Mouse (Mus musculus): ENCODE measurements around the gene Dpp6. TPM values are rescaled to one million over a fixed set of nuclear protein-coding genes. Genes with fewer than 3 reads are reported as not detected.
A peak's percentile ranks its signal among the peaks of the same experiment; 100 is the strongest.

The Dpp6 gene
- polyA plus RNA-seq, 1 experiment from 2014 or later, result 0.31 TPM

GRCm38 (mm10) chr5:27034858-27035257, 217.9 kb downstream of the Dpp6 start:
- H3K9me3 ChIP-seq (replicated peaks), result no peaks in the 10 kb centered on the region
- no peaks in the 10 kb centered on the region for H3K4me1 ChIP-seq (replicated peaks)
- no peak overlapping the region for H3K4me2 ChIP-seq
- H3K9ac ChIP-seq, result no peak overlapping the region
- no peak overlapping the region for H3K27ac ChIP-seq
- DNase-seq, result no peak
- no peak for ATAC-seq (ENCODE audit: low read depth)
- no peaks in the 10 kb centered on the region for H3K27me3 ChIP-seq
- H3K4me3 ChIP-seq (replicated peaks), result no peak overlapping the region
- no peaks in the 10 kb centered on the region for H3K36me3 ChIP-seq
- 45% methylated on average over 4 of the region's 4 CpGs for WGBS (ENCODE audit: insufficient replicate concordance)

- no peak overlapping the region for H3K4me2 ChIP-seq
- no peak overlapping the region for H3K27ac ChIP-seq
- no peaks in the 10 kb centered on the region for H3K4me1 ChIP-seq (replicated peaks)
- no peaks in the 10 kb centered on the region for H3K27me3 ChIP-seq
- H3K36me3 ChIP-seq, result no peaks in the 10 kb centered on the region
- no peak overlapping the region for H3K9ac ChIP-seq
- ATAC-seq (ENCODE audit: low read depth) (no peak), DNase-seq (no peak)
- no peak overlapping the region for H3K4me3 ChIP-seq (replicated peaks)
- H3K9me3 ChIP-seq (replicated peaks), result no peaks in the 10 kb centered on the region
- WGBS (ENCODE audit: insufficient replicate concordance), result 17% methylated on average over 1 of the region's 1 CpGs
Measured at GRCm38 (mm10) chr5:27035291-27035690, 218.3 kb downstream of the Dpp6 start.

GRCm38 (mm10) chr5:27035891-27036290, 218.9 kb downstream of the Dpp6 start:
- no peak overlapping the region for H3K4me2 ChIP-seq
- DNase-seq (no peak), ATAC-seq (ENCODE audit: low read depth) (no peak)
- H3K27ac ChIP-seq, result no peak overlapping the region
- H3K4me1 ChIP-seq (replicated peaks), result no peaks in the 10 kb centered on the region
- H3K9ac ChIP-seq, result no peak overlapping the region
- no peaks in the 10 kb centered on the region for H3K36me3 ChIP-seq
- no peaks in the 10 kb centered on the region for H3K9me3 ChIP-seq (replicated peaks)
- WGBS (ENCODE audit: insufficient replicate concordance), result 23% methylated on average over 2 of the region's 2 CpGs
- H3K27me3 ChIP-seq, result no peaks in the 10 kb centered on the region
- no peak overlapping the region for H3K4me3 ChIP-seq (replicated peaks)

- WGBS (ENCODE audit: insufficient replicate concordance), result 31% methylated on average over 5 of the region's 5 CpGs
- H3K4me1 ChIP-seq (replicated peaks), result no peaks in the 10 kb centered on the region
- H3K27ac ChIP-seq, result no peak overlapping the region
- DNase-seq, result no peak
- H3K27me3 ChIP-seq, result no peaks in the 10 kb centered on the region
- no peak overlapping the region for H3K4me2 ChIP-seq
- no peaks in the 10 kb centered on the region for H3K36me3 ChIP-seq
- no peak overlapping the region for H3K9ac ChIP-seq
- H3K4me3 ChIP-seq (replicated peaks), result no peak overlapping the region
- H3K9me3 ChIP-seq (replicated peaks), result no peaks in the 10 kb centered on the region
- no peak for ATAC-seq (ENCODE audit: low read depth)
Measured at GRCm38 (mm10) chr5:27037796-27038195, 220.8 kb downstream of the Dpp6 start.

- H3K36me3 ChIP-seq, result no peaks in the 10 kb centered on the region
Measured at GRCm38 (mm10) chr5:27048167-27048566, 231.2 kb downstream of the Dpp6 start.

GRCm38 (mm10) chr5:27048926-27049325, 231.9 kb downstream of the Dpp6 start:
- H3K4me2 ChIP-seq, result 0 out of 2 replicates have a peak overlapping the region, but pooled peaks have one; percentile 14
- DNase-seq (no peak), ATAC-seq (ENCODE audit: low read depth) (no peak)
- 6% methylated on average over 9 of the region's 9 CpGs for WGBS (ENCODE audit: insufficient replicate concordance)
- no peaks in the 10 kb centered on the region for H3K4me1 ChIP-seq (replicated peaks)
- peaks cover 28% of the 10 kb centered on the region for H3K27me3 ChIP-seq
- H3K36me3 ChIP-seq, result no peaks in the 10 kb centered on the region
- H3K9ac ChIP-seq, result no peak overlapping the region
- no peak overlapping the region for H3K4me3 ChIP-seq (replicated peaks)
- H3K9me3 ChIP-seq (replicated peaks), result no peaks in the 10 kb centered on the region
- H3K27ac ChIP-seq, result no peak overlapping the region

More at GRCm38 (mm10) chr5:27048167-27048566, 231.2 kb downstream of the Dpp6 start:
- Histone ChIP-seq H3K4me3 (replicated peaks) (no peak overlapping the region), H3K27me3 (peaks cover 28% of the 10 kb centered on the region), H3K9me3 (replicated peaks) (no peaks in the 10 kb centered on the region), H3K4me1 (replicated peaks) (no peaks in the 10 kb centered on the region), H3K4me2 (no peak overlapping the region), H3K27ac (no peak overlapping the region), H3K9ac (no peak overlapping the region)
- DNase-seq, result no peak
- 28% methylated on average over 7 of the region's 7 CpGs for WGBS (ENCODE audit: insufficient replicate concordance)
- ATAC-seq (ENCODE audit: low read depth), result no peak

- Histone ChIP-seq H3K9me3 (replicated peaks) (no peaks in the 10 kb centered on the region), H3K4me3 (replicated peaks) (no peak overlapping the region), H3K27ac (no peak overlapping the region), H3K4me1 (replicated peaks) (no peaks in the 10 kb centered on the region), H3K27me3 (peaks cover 28% of the 10 kb centered on the region), H3K4me2 (peak overlapping the region; percentile 14; the same call in 1 of the 2 replicates), H3K9ac (no peak overlapping the region), H3K36me3 (no peaks in the 10 kb centered on the region)
- WGBS (ENCODE audit: insufficient replicate concordance), result 2% methylated on average over 54 of the region's 55 CpGs
- DNase-seq, result no peak
- no peak for ATAC-seq (ENCODE audit: low read depth)
Measured at GRCm38 (mm10) chr5:27049341-27050091, 232.5 kb downstream of the Dpp6 start.

GRCm38 (mm10) chr5:27051250-27051649, 234.2 kb downstream of the Dpp6 start:
- Histone ChIP-seq H3K4me2 (no peak overlapping the region), H3K9ac (no peak overlapping the region), H3K27me3 (peaks cover 28% of the 10 kb centered on the region), H3K36me3 (no peaks in the 10 kb centered on the region), H3K4me3 (replicated peaks) (no peak overlapping the region), H3K4me1 (replicated peaks) (no peaks in the 10 kb centered on the region), H3K9me3 (replicated peaks) (no peaks in the 10 kb centered on the region), H3K27ac (no peak overlapping the region)
- 38% methylated on average over 3 of the region's 3 CpGs for WGBS (ENCODE audit: insufficient replicate concordance)
- no peak for ATAC-seq (ENCODE audit: low read depth)
- DNase-seq, result no peak

- no peak overlapping the region for H3K4me3 ChIP-seq (replicated peaks)
- peaks cover 28% of the 10 kb centered on the region for H3K27me3 ChIP-seq
- H3K9me3 ChIP-seq (replicated peaks), result no peaks in the 10 kb centered on the region
- DNase-seq, result no peak
- no peaks in the 10 kb centered on the region for H3K4me1 ChIP-seq (replicated peaks)
- no peak for ATAC-seq (ENCODE audit: low read depth)
- H3K36me3 ChIP-seq, result no peaks in the 10 kb centered on the region
- no peak overlapping the region for H3K9ac ChIP-seq
- no peak overlapping the region for H3K4me2 ChIP-seq
- WGBS (ENCODE audit: insufficient replicate concordance), result 26% methylated on average over 2 of the region's 2 CpGs
- H3K27ac ChIP-seq, result no peak overlapping the region
Measured at GRCm38 (mm10) chr5:27052441-27052840, 235.4 kb downstream of the Dpp6 start.

- Histone ChIP-seq H3K4me3 (replicated peaks) (no peak overlapping the region), H3K4me2 (no peak overlapping the region), H3K27ac (no peak overlapping the region), H3K4me1 (replicated peaks) (no peaks in the 10 kb centered on the region), H3K27me3 (no peaks in the 10 kb centered on the region), H3K9ac (no peak overlapping the region), H3K9me3 (replicated peaks) (no peaks in the 10 kb centered on the region), H3K36me3 (no peaks in the 10 kb centered on the region)
- no peak for ATAC-seq (ENCODE audit: low read depth)
- WGBS (ENCODE audit: insufficient replicate concordance), result 49% methylated on average over 5 of the region's 5 CpGs
- no peak for DNase-seq
Measured at GRCm38 (mm10) chr5:27056436-27056835, 239.4 kb downstream of the Dpp6 start.

- no peaks in the 10 kb centered on the region for H3K36me3 ChIP-seq
- no peak overlapping the region for H3K9ac ChIP-seq
- no peak for ATAC-seq (ENCODE audit: low read depth)
- H3K27ac ChIP-seq, result no peak overlapping the region
- H3K27me3 ChIP-seq, result no peaks in the 10 kb centered on the region
- no peak for DNase-seq
- H3K4me1 ChIP-seq (replicated peaks), result no peaks in the 10 kb centered on the region
- 55% methylated on average over 4 of the region's 4 CpGs for WGBS (ENCODE audit: insufficient replicate concordance)
- H3K4me3 ChIP-seq (replicated peaks), result no peak overlapping the region
- no peak overlapping the region for H3K4me2 ChIP-seq
- no peaks in the 10 kb centered on the region for H3K9me3 ChIP-seq (replicated peaks)
Measured at GRCm38 (mm10) chr5:27060114-27060513, 243.1 kb downstream of the Dpp6 start.

GRCm38 (mm10) chr5:27063871-27064270, 246.9 kb downstream of the Dpp6 start:
- DNase-seq, result no peak

More at GRCm38 (mm10) chr5:27063871-27064270, 246.9 kb downstream of the Dpp6 start:
- Histone ChIP-seq H3K36me3 (no peaks in the 10 kb centered on the region), H3K4me2 (no peak overlapping the region), H3K27me3 (no peaks in the 10 kb centered on the region), H3K9me3 (replicated peaks) (no peaks in the 10 kb centered on the region), H3K27ac (no peak overlapping the region), H3K4me1 (replicated peaks) (no peaks in the 10 kb centered on the region), H3K4me3 (replicated peaks) (no peak overlapping the region), H3K9ac (no peak overlapping the region)
- whole genome bisulfite sequencing (ENCODE audit: insufficient replicate concordance), result 40% methylated on average over 1 of the region's 1 CpGs
- ATAC-seq (ENCODE audit: low read depth), result no peak
